Mouse (Mus musculus): Measurements from ENCODE around the gene Cenph. TPM values are rescaled to one million over a fixed set of nuclear protein-coding genes. Genes with fewer than 3 reads are reported as not detected.

The Cenph gene
- polyA plus RNA-seq, 1 experiment from 2014 or later, result 49.7 TPM

DNA sequence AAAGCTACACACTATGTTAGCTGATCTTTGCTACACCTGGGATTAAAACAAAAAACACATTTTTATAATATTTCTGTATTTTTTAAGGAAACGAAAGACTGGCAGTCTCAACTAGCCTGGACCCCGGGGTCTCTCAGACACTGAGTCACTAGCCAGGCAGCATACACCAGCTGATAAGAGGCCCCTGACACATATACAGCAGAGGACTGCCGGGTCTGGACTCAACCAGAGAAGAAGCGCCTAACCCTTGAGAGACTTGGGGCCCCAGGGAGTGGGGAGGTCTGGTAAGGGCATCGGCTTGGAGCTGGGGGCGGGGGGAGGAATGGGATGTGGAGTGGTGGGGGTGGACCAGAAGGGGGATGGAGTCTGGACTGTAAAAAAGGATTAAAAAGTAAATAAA, 22.7 kb downstream of the Cenph start:
- H3K4me2 ChIP-seq (replicated peaks; ENCODE audit: low read depth, low read length), result no peak overlapping the region
- no peak overlapping the region for H3K27ac ChIP-seq (ENCODE audit: low read depth, low read length)
- H3K27me3 ChIP-seq (ENCODE audit: control insufficient read depth, insufficient read depth, low read length), result no peaks in the 10 kb centered on the region
- no peaks in the 10 kb centered on the region for H3K9me3 ChIP-seq (ENCODE audit: control insufficient read depth, low read length)
- H3K4me3 ChIP-seq (ENCODE audit: low read length), result no peak overlapping the region
- no peaks in the 10 kb centered on the region for H3K4me1 ChIP-seq (ENCODE audit: control insufficient read depth, insufficient read depth, low read length)
- no peak for ATAC-seq (ENCODE audit: low FRiP score, low TSS enrichment)
- H3K36me3 ChIP-seq (ENCODE audit: control insufficient read depth, insufficient read depth, low read length), result no peaks in the 10 kb centered on the region
- WGBS, result 85% methylated on average over 6 of the region's 6 CpGs
- H3K9ac ChIP-seq (ENCODE audit: low read depth, low read length), result no peak overlapping the region

DNA sequence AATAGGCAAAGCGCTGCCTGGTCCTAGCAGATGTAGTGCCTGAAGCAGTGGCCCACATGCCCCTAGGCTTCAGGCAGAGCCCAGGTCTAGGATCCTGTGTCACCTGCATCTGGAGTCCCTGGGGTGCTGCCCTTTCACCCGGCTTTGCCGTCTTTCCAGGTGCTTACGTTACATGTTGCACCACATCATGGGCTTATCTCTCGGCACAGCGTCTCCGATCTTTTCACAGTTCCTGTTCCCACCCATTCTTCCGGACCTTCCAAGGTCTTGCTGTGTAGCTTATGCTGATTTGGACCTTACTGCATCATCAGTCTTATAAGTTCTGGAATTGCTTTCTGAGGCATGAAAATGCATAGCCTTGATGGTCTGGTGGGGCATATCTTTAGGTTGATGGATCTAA, 23.2 kb downstream of the Cenph start:
- Histone ChIP-seq H3K4me2 (replicated peaks; ENCODE audit: low read depth, low read length) (no peak overlapping the region), H3K4me1 (ENCODE audit: control insufficient read depth, insufficient read depth, low read length) (no peaks in the 10 kb centered on the region), H3K9me3 (ENCODE audit: control insufficient read depth, low read length) (no peaks in the 10 kb centered on the region), H3K27ac (ENCODE audit: low read depth, low read length) (no peak overlapping the region), H3K27me3 (ENCODE audit: control insufficient read depth, insufficient read depth, low read length) (no peaks in the 10 kb centered on the region), H3K9ac (ENCODE audit: low read depth, low read length) (no peak overlapping the region), H3K36me3 (ENCODE audit: control insufficient read depth, insufficient read depth, low read length) (no peaks in the 10 kb centered on the region), H3K4me3 (ENCODE audit: low read length) (no peak overlapping the region)
- 85% methylated on average over 8 of the region's 8 CpGs for WGBS
- no peak for ATAC-seq (ENCODE audit: low FRiP score, low TSS enrichment)

GRCm38 (mm10) chr13:100751402-100751801, 24.3 kb downstream of the Cenph start:
- H3K27me3 ChIP-seq (ENCODE audit: control insufficient read depth, insufficient read depth, low read length), result no peaks in the 10 kb centered on the region
- no peak overlapping the region for H3K4me2 ChIP-seq (replicated peaks; ENCODE audit: low read depth, low read length)
- no peaks in the 10 kb centered on the region for H3K9me3 ChIP-seq (ENCODE audit: control insufficient read depth, low read length)
- ATAC-seq (ENCODE audit: low FRiP score, low TSS enrichment), result no peak
- WGBS, result 84% methylated on average over 3 of the region's 3 CpGs
- H3K27ac ChIP-seq (ENCODE audit: low read depth, low read length), result no peak overlapping the region
- no peaks in the 10 kb centered on the region for H3K36me3 ChIP-seq (ENCODE audit: control insufficient read depth, insufficient read depth, low read length)
- H3K9ac ChIP-seq (ENCODE audit: low read depth, low read length), result no peak overlapping the region
- H3K4me1 ChIP-seq (ENCODE audit: control insufficient read depth, insufficient read depth, low read length), result no peaks in the 10 kb centered on the region
- H3K4me3 ChIP-seq (ENCODE audit: low read length), result no peak overlapping the region

DNA sequence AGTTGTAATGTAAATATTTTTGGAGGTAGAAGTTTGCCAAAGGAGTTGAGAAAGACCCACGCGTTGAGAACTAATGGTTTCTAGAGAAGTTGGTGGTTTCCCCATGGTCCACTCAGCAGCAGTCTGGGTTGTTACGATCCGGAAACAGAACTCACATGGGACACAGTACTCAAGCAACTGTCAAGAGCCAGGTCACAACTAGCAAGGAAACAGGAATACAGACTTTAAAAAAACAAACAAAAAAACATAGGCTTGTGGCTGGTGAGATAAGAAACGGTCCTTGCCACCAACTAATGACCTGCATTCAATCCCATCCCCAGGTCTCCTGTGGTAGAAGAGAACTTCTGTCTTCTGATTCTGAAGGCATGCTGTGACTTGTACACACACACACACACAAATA, 24.9 kb downstream of the Cenph start:
- WGBS, result 61% methylated on average over 5 of the region's 5 CpGs
- no peaks in the 10 kb centered on the region for H3K27me3 ChIP-seq (ENCODE audit: control insufficient read depth, insufficient read depth, low read length)
- no peaks in the 10 kb centered on the region for H3K36me3 ChIP-seq (ENCODE audit: control insufficient read depth, insufficient read depth, low read length)
- ATAC-seq (ENCODE audit: low FRiP score, low TSS enrichment), result no peak
- H3K4me3 ChIP-seq (ENCODE audit: low read length), result no peak overlapping the region
- H3K9ac ChIP-seq (ENCODE audit: low read depth, low read length), result no peak overlapping the region
- H3K9me3 ChIP-seq (ENCODE audit: control insufficient read depth, low read length), result no peaks in the 10 kb centered on the region
- H3K27ac ChIP-seq (ENCODE audit: low read depth, low read length), result no peak overlapping the region
- no peaks in the 10 kb centered on the region for H3K4me1 ChIP-seq (ENCODE audit: control insufficient read depth, insufficient read depth, low read length)
- no peak overlapping the region for H3K4me2 ChIP-seq (replicated peaks; ENCODE audit: low read depth, low read length)

GRCm38 (mm10) chr13:100748638-100749037, 27.1 kb downstream of the Cenph start:
- Histone ChIP-seq H3K36me3 (ENCODE audit: control insufficient read depth, insufficient read depth, low read length) (no peaks in the 10 kb centered on the region), H3K4me2 (replicated peaks; ENCODE audit: low read depth, low read length) (no peak overlapping the region), H3K27me3 (ENCODE audit: control insufficient read depth, insufficient read depth, low read length) (no peaks in the 10 kb centered on the region), H3K9ac (ENCODE audit: low read depth, low read length) (no peak overlapping the region), H3K27ac (ENCODE audit: low read depth, low read length) (no peak overlapping the region), H3K4me3 (ENCODE audit: low read length) (no peak overlapping the region), H3K4me1 (ENCODE audit: control insufficient read depth, insufficient read depth, low read length) (no peaks in the 10 kb centered on the region), H3K9me3 (ENCODE audit: control insufficient read depth, low read length) (no peaks in the 10 kb centered on the region)
- ATAC-seq (ENCODE audit: low FRiP score, low TSS enrichment), result no peak
- WGBS, result 55% methylated on average over 8 of the region's 8 CpGs

DNA sequence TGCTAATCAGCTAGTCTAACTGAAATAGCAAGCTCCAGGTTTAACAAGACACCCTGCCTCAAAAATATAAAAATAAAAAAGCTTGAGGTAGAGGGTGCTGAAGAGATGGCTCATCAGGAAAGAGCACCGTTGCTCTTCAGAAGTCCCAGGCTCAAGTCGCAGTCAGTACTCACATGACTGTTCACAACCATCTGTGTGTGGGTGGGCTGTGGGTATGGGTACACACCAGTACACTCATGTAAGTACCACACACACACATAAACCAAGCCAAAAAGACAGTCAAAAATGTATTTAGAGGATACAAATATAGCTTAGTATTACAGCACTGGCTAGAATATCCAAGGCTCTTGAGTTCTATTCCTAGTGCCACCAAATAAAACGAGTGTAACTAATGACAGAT, 29.6 kb downstream of the Cenph start:
- Histone ChIP-seq H3K4me2 (replicated peaks; ENCODE audit: low read depth, low read length) (no peak overlapping the region), H3K4me3 (ENCODE audit: low read length) (no peak overlapping the region), H3K27me3 (ENCODE audit: control insufficient read depth, insufficient read depth, low read length) (no peaks in the 10 kb centered on the region), H3K9ac (ENCODE audit: low read depth, low read length) (no peak overlapping the region), H3K36me3 (ENCODE audit: control insufficient read depth, insufficient read depth, low read length) (no peaks in the 10 kb centered on the region), H3K27ac (ENCODE audit: low read depth, low read length) (no peak overlapping the region), H3K9me3 (ENCODE audit: control insufficient read depth, low read length) (no peaks in the 10 kb centered on the region), H3K4me1 (ENCODE audit: control insufficient read depth, insufficient read depth, low read length) (peaks cover 3% of the 10 kb centered on the region; the same call in 1 of the 2 replicates)
- 85% methylated on average over 3 of the region's 3 CpGs for WGBS
- ATAC-seq (ENCODE audit: low FRiP score, low TSS enrichment), result no peak

- Histone ChIP-seq H3K4me1 (ENCODE audit: control insufficient read depth, insufficient read depth, low read length) (peaks cover 3% of the 10 kb centered on the region; the same call in 1 of the 2 replicates), H3K36me3 (ENCODE audit: control insufficient read depth, insufficient read depth, low read length) (0 out of 2 replicates have a peak, but pooled peaks cover 2% of the 10 kb centered on the region), H3K9ac (ENCODE audit: low read depth, low read length) (peak within 1 kb of the TSS; percentile 87), H3K9me3 (ENCODE audit: control insufficient read depth, low read length) (no peaks in the 10 kb centered on the region), H3K27me3 (ENCODE audit: control insufficient read depth, insufficient read depth, low read length) (no peaks in the 10 kb centered on the region), H3K4me2 (replicated peaks; ENCODE audit: low read depth, low read length) (peak within 1 kb of the TSS; percentile 62), H3K27ac (ENCODE audit: low read depth, low read length) (peak within 1 kb of the TSS; percentile 98), H3K4me3 (ENCODE audit: low read length) (peak within 1 kb of the TSS; percentile 84)
- WGBS, result under 1% methylated on average over 51 of the region's 52 CpGs
- ATAC-seq (ENCODE audit: low FRiP score, low TSS enrichment), result peak; percentile 96
Observed at GRCm38 (mm10) chr13:100744036-100744744, 31.5 kb downstream of the Cenph start, which contains the start of gene Mrps36. Gene Mrps36 (minus strand): TSS chr13:100744659.

GRCm38 (mm10) chr13:100743346-100744035, 32.2 kb downstream of the Cenph start:
- 60% methylated on average over 11 of the region's 11 CpGs for WGBS
- Histone ChIP-seq H3K9ac (ENCODE audit: low read depth, low read length) (peak overlapping the region; percentile 87), H3K4me1 (ENCODE audit: control insufficient read depth, insufficient read depth, low read length) (peaks cover 3% of the 10 kb centered on the region; the same call in 1 of the 2 replicates), H3K27ac (ENCODE audit: low read depth, low read length) (peak overlapping the region; percentile 98), H3K4me2 (replicated peaks; ENCODE audit: low read depth, low read length) (peak overlapping the region; percentile 62), H3K9me3 (ENCODE audit: control insufficient read depth, low read length) (no peaks in the 10 kb centered on the region), H3K4me3 (ENCODE audit: low read length) (peak overlapping the region; percentile 84), H3K27me3 (ENCODE audit: control insufficient read depth, insufficient read depth, low read length) (no peaks in the 10 kb centered on the region), H3K36me3 (ENCODE audit: control insufficient read depth, insufficient read depth, low read length) (0 out of 2 replicates have a peak, but pooled peaks cover 2% of the 10 kb centered on the region)
- peak; percentile 39 for ATAC-seq (ENCODE audit: low FRiP score, low TSS enrichment)

DNA sequence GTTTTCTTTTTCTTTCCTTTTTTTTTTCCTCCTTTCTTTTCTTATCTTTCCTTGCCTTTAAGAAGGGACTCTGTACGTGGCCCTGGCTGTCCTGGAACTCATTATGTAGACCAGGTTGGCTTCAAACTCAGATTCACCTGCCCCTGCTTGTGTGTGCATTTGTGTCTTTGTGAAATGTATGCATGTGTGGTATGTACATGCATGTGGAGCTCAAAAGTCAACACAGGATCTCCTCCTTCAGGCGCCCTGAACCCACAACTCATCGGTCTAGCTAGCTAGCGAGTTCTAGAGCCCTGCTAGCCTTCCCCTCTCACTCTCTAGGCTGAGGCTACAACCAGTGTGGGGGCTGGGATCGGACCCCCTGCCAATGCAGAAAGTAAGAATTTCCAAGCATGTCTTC, 32.9 kb downstream of the Cenph start:
- H3K4me1 ChIP-seq (ENCODE audit: control insufficient read depth, insufficient read depth, low read length), result peaks cover 3% of the 10 kb centered on the region; the same call in 1 of the 2 replicates
- no peak overlapping the region for H3K9ac ChIP-seq (ENCODE audit: low read depth, low read length)
- H3K27me3 ChIP-seq (ENCODE audit: control insufficient read depth, insufficient read depth, low read length), result no peaks in the 10 kb centered on the region
- 86% methylated on average over 5 of the region's 5 CpGs for WGBS
- no peak overlapping the region for H3K27ac ChIP-seq (ENCODE audit: low read depth, low read length)
- ATAC-seq (ENCODE audit: low FRiP score, low TSS enrichment), result no peak
- H3K4me2 ChIP-seq (replicated peaks; ENCODE audit: low read depth, low read length), result no peak overlapping the region; the same call in 1 of the 2 replicates
- no peaks in the 10 kb centered on the region for H3K9me3 ChIP-seq (ENCODE audit: control insufficient read depth, low read length)
- no peak overlapping the region for H3K4me3 ChIP-seq (ENCODE audit: low read length)
- H3K36me3 ChIP-seq (ENCODE audit: control insufficient read depth, insufficient read depth, low read length), result peaks cover 5% of the 10 kb centered on the region; the same call in 1 of the 2 replicates
